Mouse (Mus musculus) neutrophil, adult 5-6 weeks (primary cell): Measurements from ENCODE around the gene Dgkh. TPM values are rescaled to one million over a fixed set of nuclear protein-coding genes. Genes with fewer than 3 reads are reported as not detected.
"Not testable (repeated sequence)": the region's sequence is repeated elsewhere in the genome, so short reads cannot be mapped to it uniquely, and the experiment has no call there.

Experiments
- ATAC-seq: fragments of 151-379, 151-347 bp; 2 replicates; pipeline ENCODE4 v1.8.0; 2017; ENCODE audit warnings: mild to moderate bottlenecking, moderate TSS enrichment; ENCODE audit not compliant: insufficient number of reproducible peaks, poor library complexity, low FRiP score, severe bottlenecking; ENCODE audit errors: extremely low read depth
- total RNA-seq: library from RNA; stranded (forward); fragments of 200-1000 nt; gene quantifications from 2 replicates; pipeline ENCODE4 v1.2.3, GENCODE M21; 2017

Dgkh gene
- 11.3 and 12.3 TPM in 2 replicates for total RNA-seq

- peak; percentile 83 for ATAC-seq
These were observed at the start of gene Dgkh for GRCm38 (mm10) chr14:78732617-78733312. Gene Dgkh (minus strand): TSS chr14:78732776.

- ATAC-seq = no peak
These were observed 44.6 kb upstream of the Dgkh start for GRCm38 (mm10) chr14:78777215-78777614.

GRCm38 (mm10) chr14:78776659-78777058, 44.1 kb upstream of the Dgkh start:
- ATAC-seq = no peak

GRCm38 (mm10) chr14:78775699-78776098, 43.1 kb upstream of the Dgkh start:
- no peak for ATAC-seq

GRCm38 (mm10) chr14:78775226-78775625, 42.6 kb upstream of the Dgkh start:
- ATAC-seq = no peak

GRCm38 (mm10) chr14:78770457-78770856, 37.9 kb upstream of the Dgkh start:
- ATAC-seq = no peak

- ATAC-seq = no peak
These were observed 28.5 kb upstream of the Dgkh start for GRCm38 (mm10) chr14:78761064-78761463.

- ATAC-seq = no peak
These were observed 26.9 kb upstream of the Dgkh start for GRCm38 (mm10) chr14:78759491-78759890.

GRCm38 (mm10) chr14:78755316-78755715, 22.7 kb upstream of the Dgkh start:
- no peak for ATAC-seq

GRCm38 (mm10) chr14:78748692-78749091, 16.1 kb upstream of the Dgkh start:
- ATAC-seq = no peak

- ATAC-seq = no peak
These were observed 15.5 kb upstream of the Dgkh start for GRCm38 (mm10) chr14:78747969-78748651.

GRCm38 (mm10) chr14:78747454-78747853, 14.9 kb upstream of the Dgkh start:
- no peak for ATAC-seq

GRCm38 (mm10) chr14:78734605-78735004, 2.0 kb upstream of the Dgkh start:
- ATAC-seq = no peak

- not testable (repeated sequence) for ATAC-seq
These were observed 1.6 kb upstream of the Dgkh start for GRCm38 (mm10) chr14:78734203-78734602.

- ATAC-seq = no peak
These were observed 945 bp upstream of the Dgkh start for GRCm38 (mm10) chr14:78733366-78734076.

- ATAC-seq = no peak
These were observed 542 bp downstream of the Dgkh start for GRCm38 (mm10) chr14:78731852-78732616.

- no peak for ATAC-seq
These were observed 1.3 kb downstream of the Dgkh start for GRCm38 (mm10) chr14:78731240-78731639.

- no peak for ATAC-seq
These were observed 6.6 kb downstream of the Dgkh start for GRCm38 (mm10) chr14:78725976-78726375.

- ATAC-seq = no peak
These were observed 7.1 kb downstream of the Dgkh start for GRCm38 (mm10) chr14:78725307-78725956.
